Mouse (Mus musculus) right cerebral cortex, postnatal 4 days (tissue): ENCODE data around the gene Rimbp3.
"Not testable (repeated sequence)": the region's sequence is repeated elsewhere in the genome, so short reads cannot be mapped to it uniquely, and the experiment has no call there.

ENCODE experiments used
- DNase-seq: peaks from one replicate; pipeline ENCODE4 v3.0.0-alpha.2; 2022

Rimbp3 gene

GRCm38 (mm10) chr16:17220127-17220733 lies 11.8 kb downstream of the Rimbp3 start:
- DNase-seq, result no peak

- DNase-seq, result peak; percentile 100
Measured at GRCm38 (mm10) chr16:17222197-17222596, 13.8 kb downstream of the Rimbp3 start.

GRCm38 (mm10) chr16:17225584-17225983 lies 17.2 kb downstream of the Rimbp3 start:
- DNase-seq, result no peak

- no peak for DNase-seq
Measured at GRCm38 (mm10) chr16:17226496-17226895, 18.1 kb downstream of the Rimbp3 start.

GRCm38 (mm10) chr16:17231523-17231922 lies 23.1 kb downstream of the Rimbp3 start:
- DNase-seq, result not testable (repeated sequence)

- DNase-seq, result peak; percentile 86
Measured at GRCm38 (mm10) chr16:17232794-17233701, 24.6 kb downstream of the Rimbp3 start, which contains the start of gene Hic2. Gene Hic2 (plus strand): TSS chr16:17233572.

- DNase-seq, result peak; percentile 58
Measured at GRCm38 (mm10) chr16:17233702-17234498, 25.5 kb downstream of the Rimbp3 start.

- DNase-seq, result peak; percentile 62
Measured at GRCm38 (mm10) chr16:17234499-17234895, 26.1 kb downstream of the Rimbp3 start.

GRCm38 (mm10) chr16:17234916-17235665 lies 26.7 kb downstream of the Rimbp3 start:
- DNase-seq, result no peak

GRCm38 (mm10) chr16:17237634-17238033 lies 29.2 kb downstream of the Rimbp3 start:
- no peak for DNase-seq

- DNase-seq, result no peak
Measured at GRCm38 (mm10) chr16:17239409-17239808, 31.0 kb downstream of the Rimbp3 start.

GRCm38 (mm10) chr16:17243731-17244130 lies 35.3 kb downstream of the Rimbp3 start:
- no peak for DNase-seq

GRCm38 (mm10) chr16:17244996-17245395 lies 36.6 kb downstream of the Rimbp3 start:
- DNase-seq, result no peak

- DNase-seq, result no peak
Measured at GRCm38 (mm10) chr16:17247727-17248126, 39.3 kb downstream of the Rimbp3 start.

- DNase-seq, result no peak
Measured at GRCm38 (mm10) chr16:17249135-17249534, 40.7 kb downstream of the Rimbp3 start.

GRCm38 (mm10) chr16:17251539-17251938 lies 43.1 kb downstream of the Rimbp3 start:
- DNase-seq, result peak; percentile 56

GRCm38 (mm10) chr16:17252086-17252726 lies 43.8 kb downstream of the Rimbp3 start:
- no peak for DNase-seq

GRCm38 (mm10) chr16:17252841-17253240 lies 44.4 kb downstream of the Rimbp3 start:
- no peak for DNase-seq

GRCm38 (mm10) chr16:17254005-17254597 lies 45.7 kb downstream of the Rimbp3 start:
- DNase-seq, result no peak

GRCm38 (mm10) chr16:17255270-17255669 lies 46.9 kb downstream of the Rimbp3 start:
- no peak for DNase-seq

- no peak for DNase-seq
Measured at GRCm38 (mm10) chr16:17257359-17257821, 49.0 kb downstream of the Rimbp3 start.
